Mouse (Mus musculus) gastrocnemius, postnatal 10 days (tissue): ENCODE results near the gene 1700102P08Rik. TPM values are rescaled to one million over a fixed set of nuclear protein-coding genes. Genes with fewer than 3 reads are reported as not detected.
A peak's percentile ranks its signal among the peaks of the same experiment; 100 is the strongest.

Source experiments
- DNase-seq: peaks from one replicate; pipeline ENCODE4 v3.0.0; 2021; ENCODE audit warnings: mixed read lengths
- long read RNA-seq, 2 experiments: library from polyadenylated mRNA; stranded (forward); transcript quantifications; one replicate each; pipeline ENCODE4 v2.0.0; 2021
- total RNA-seq, 2 experiments: library from RNA; stranded (reverse); gene quantifications; 2 replicates each; pipeline ENCODE4 v1.2.3; 2021

The 1700102P08Rik gene
- total RNA-seq = under 1 TPM; 0.59 to 0.72 TPM
- long read RNA-seq, experiment 1 = 0 reads
- long read RNA-seq, experiment 2 = 0 reads

GRCm38 (mm10) chr9:108392676-108393075 lies at the start of gene 1700102P08Rik:
Gene 1700102P08Rik (plus strand): TSS chr9:108392805.
- no peak for DNase-seq

GRCm38 (mm10) chr9:108343331-108343730 lies 49.3 kb upstream of the 1700102P08Rik start:
- no peak for DNase-seq

GRCm38 (mm10) chr9:108343835-108344234 lies 48.8 kb upstream of the 1700102P08Rik start:
- no peak for DNase-seq

- no peak for DNase-seq
These were observed 48.1 kb upstream of the 1700102P08Rik start for GRCm38 (mm10) chr9:108344471-108344870.

- no peak for DNase-seq
These were observed 45.6 kb upstream of the 1700102P08Rik start for GRCm38 (mm10) chr9:108347024-108347423.

- DNase-seq = peak; percentile 89
These were observed 44.9 kb upstream of the 1700102P08Rik start, which contains the start of gene Usp4 for GRCm38 (mm10) chr9:108347540-108348289. Gene Usp4 (plus strand): TSS chr9:108347853.

GRCm38 (mm10) chr9:108348290-108348680 lies 44.3 kb upstream of the 1700102P08Rik start:
- no peak for DNase-seq

GRCm38 (mm10) chr9:108349727-108350126 lies 42.9 kb upstream of the 1700102P08Rik start:
- DNase-seq = no peak

- no peak for DNase-seq
These were observed 14.4 kb upstream of the 1700102P08Rik start for GRCm38 (mm10) chr9:108378234-108378633.

- no peak for DNase-seq
These were observed 13.9 kb upstream of the 1700102P08Rik start for GRCm38 (mm10) chr9:108378736-108379135.

GRCm38 (mm10) chr9:108379294-108379693 lies 13.3 kb upstream of the 1700102P08Rik start:
- no peak for DNase-seq

GRCm38 (mm10) chr9:108381382-108381781 lies 11.2 kb upstream of the 1700102P08Rik start:
- DNase-seq = no peak

GRCm38 (mm10) chr9:108385006-108385405 lies 7.6 kb upstream of the 1700102P08Rik start:
- DNase-seq = no peak

GRCm38 (mm10) chr9:108386816-108387215 lies 5.8 kb upstream of the 1700102P08Rik start:
- DNase-seq = no peak

- DNase-seq = no peak
These were observed 4.0 kb upstream of the 1700102P08Rik start for GRCm38 (mm10) chr9:108388601-108389000.

- no peak for DNase-seq
These were observed 3.4 kb upstream of the 1700102P08Rik start for GRCm38 (mm10) chr9:108389220-108389619.

- DNase-seq = no peak
These were observed 1.6 kb downstream of the 1700102P08Rik start for GRCm38 (mm10) chr9:108394191-108394590.

- DNase-seq = no peak
These were observed 2.8 kb downstream of the 1700102P08Rik start for GRCm38 (mm10) chr9:108395427-108395826.

GRCm38 (mm10) chr9:108398324-108398723 lies 5.7 kb downstream of the 1700102P08Rik start:
- DNase-seq = no peak

- DNase-seq = peak; percentile 34
These were observed 8.8 kb downstream of the 1700102P08Rik start for GRCm38 (mm10) chr9:108401186-108401960.

GRCm38 (mm10) chr9:108403081-108403480 lies 10.5 kb downstream of the 1700102P08Rik start:
- DNase-seq = no peak

GRCm38 (mm10) chr9:108404451-108404850 lies 11.8 kb downstream of the 1700102P08Rik start:
- no peak for DNase-seq

GRCm38 (mm10) chr9:108409535-108409934 lies 16.9 kb downstream of the 1700102P08Rik start:
- no peak for DNase-seq
